Mouse (Mus musculus) heart, postnatal 0 days (tissue): ENCODE measurements around the gene Kif13a.

Experiments
- CTCF ChIP-seq: IDR thresholded peaks from 2 replicates; pipeline ENCODE4 v1.5.1; 2016; ENCODE audit warnings: antibody characterized with exemption, control low read depth, low read depth
- EP300 ChIP-seq: IDR thresholded peaks from 2 replicates; pipeline ENCODE4 v1.6.1; 2016; ENCODE audit warnings: antibody characterized with exemption, low read depth

DNA sequence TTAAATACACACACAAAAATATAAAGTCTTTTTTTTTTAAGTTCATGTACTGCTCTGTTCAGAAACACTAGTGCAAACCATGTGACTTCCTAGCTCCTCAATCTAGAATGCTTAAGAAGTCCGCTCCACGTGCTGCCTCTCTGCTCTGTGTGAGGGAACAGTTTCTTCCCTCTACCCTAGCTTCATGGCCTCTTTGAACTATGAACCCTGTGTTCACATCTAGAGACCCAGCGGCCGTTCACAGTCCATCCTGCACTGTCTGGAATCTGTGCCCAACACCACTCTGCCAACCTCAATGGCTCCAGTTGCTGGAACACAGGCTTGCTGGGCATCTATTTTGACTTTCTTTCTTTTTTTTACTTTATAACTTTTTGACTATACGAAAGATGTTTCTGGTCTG lies 75.2 kb downstream of the Kif13a start:
- TF ChIP-seq CTCF = no peak
- TF ChIP-seq EP300 = no peak
